Mouse (Mus musculus) central nervous system, embryonic 11.5 days (tissue): ENCODE measurements around the gene Fbrsl1. TPM values are rescaled to one million over a fixed set of nuclear protein-coding genes. Genes with fewer than 3 reads are reported as not detected.

ENCODE experiments used
- polyA plus RNA-seq: library from polyadenylated mRNA; depleted of rRNA; stranded (reverse); fragments of >200 nt; gene quantifications from 2 replicates; pipeline ENCODE4 v1.2.3, GENCODE M21; 2012; rRNA removed

Gene Fbrsl1
- 45.1 and 52.0 TPM in 2 replicates for polyA plus RNA-seq

DNA sequence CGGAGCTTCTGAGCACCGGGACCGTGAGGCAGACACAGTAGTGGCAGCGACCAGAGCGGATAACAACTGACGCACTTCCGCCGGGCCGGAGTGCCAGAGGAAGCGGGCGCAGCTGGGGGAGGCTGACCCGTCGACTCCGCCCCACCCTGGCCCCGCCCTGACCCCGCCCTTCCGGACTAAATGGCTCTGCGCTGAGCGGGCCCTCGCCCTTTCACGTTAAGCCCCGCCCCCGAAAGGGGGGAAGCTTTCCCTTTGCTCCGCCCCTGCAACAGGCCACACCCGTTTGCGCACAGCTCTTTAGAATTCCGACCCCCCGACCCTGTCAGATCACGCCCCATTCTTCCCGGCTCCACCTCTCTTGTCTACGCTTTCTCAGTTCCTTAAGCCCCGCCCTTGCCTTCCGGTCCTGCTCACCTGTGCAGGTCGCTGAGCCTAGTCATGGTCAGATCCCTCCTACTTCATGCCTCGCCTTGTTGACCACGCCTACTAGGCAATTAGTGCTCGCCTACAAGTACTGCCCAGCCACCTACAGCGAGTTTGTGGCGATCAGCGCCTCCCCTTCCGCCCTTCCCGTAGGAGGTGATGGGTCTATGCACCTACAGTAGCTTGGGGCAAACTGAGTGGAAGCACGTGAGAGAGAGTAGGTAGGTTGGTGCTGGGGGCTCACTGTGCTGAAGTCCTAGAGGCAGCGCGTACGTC, at the start of gene Fbrsl1:
TSS of gene Fbrsl1 (minus strand) at position 68 of the 699 bp plus-strand sequence.

DNA sequence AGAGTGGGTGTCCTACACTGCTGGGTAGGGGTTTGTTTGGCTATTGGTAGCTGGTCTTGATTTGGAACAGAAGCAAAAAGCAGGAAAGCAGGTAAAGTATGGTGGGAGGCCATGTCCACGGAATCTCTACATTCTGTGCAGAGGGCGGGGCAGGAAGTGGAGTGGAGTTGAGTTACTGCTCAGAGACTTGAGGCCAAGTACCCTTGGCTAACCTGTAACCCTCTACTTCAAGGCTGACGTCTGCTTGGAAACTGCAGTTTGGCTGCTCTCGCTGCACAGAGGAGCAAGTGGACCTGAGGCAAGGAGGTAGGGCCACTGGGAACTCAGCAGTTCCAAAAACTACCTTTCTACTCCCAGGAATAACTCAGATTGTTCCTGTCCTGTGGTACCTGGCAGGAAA, 103.8 kb downstream of the Fbrsl1 start, which contains the start of gene Lrcol1:
TSS of gene Lrcol1 (plus strand) at position 207 of the 400 bp plus-strand sequence.

DNA sequence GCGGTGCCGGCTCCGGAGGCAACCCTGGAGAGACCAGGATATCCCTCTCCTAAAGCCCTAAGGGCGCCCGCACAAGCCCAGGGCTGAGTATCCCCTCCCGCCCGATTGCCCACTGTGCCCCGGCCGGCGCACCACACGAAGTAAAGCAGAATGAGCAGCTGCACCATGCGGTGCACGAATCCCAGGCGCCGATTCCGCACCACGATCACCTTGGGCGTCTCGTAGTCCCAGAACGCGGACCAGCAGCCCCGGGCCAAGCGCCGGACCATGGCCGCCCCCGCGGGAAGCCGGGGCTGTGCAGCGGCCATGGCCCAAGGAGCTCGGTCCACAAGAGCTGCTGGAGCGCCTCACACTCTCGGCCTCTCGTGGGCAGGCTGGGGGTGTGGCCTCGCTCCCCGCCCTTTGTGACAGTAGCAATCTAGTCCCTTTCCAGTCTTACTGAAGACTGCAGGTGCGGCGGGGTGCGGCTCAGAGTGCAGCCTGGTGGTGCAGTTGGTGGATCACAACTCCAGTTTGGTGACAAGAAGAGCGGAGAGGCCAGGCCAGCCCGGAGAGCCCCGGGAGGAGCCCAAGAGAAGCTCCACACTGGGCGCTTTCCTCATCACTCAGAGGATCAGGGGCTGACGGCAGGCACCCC, 105.5 kb downstream of the Fbrsl1 start, which contains the start of gene P2rx2:
TSS of gene P2rx2 (minus strand) at position 565 of the 637 bp plus-strand sequence.

Other genes starting within 250 kb of the Fbrsl1 start
- 23.6 and 26.5 TPM in 2 replicates for gene Ankle2, start 217.5 kb downstream of the Fbrsl1 start, polyA plus RNA-seq
- 32.6 and 56.2 TPM in 2 replicates for gene Pgam5, start 178.6 kb downstream of the Fbrsl1 start, polyA plus RNA-seq
- 6.3 and 7.0 TPM in 2 replicates for gene Pxmp2, start 162.3 kb downstream of the Fbrsl1 start, polyA plus RNA-seq
- 37.9 and 44.7 TPM in 2 replicates for gene Pole, start 162.2 kb downstream of the Fbrsl1 start, polyA plus RNA-seq
- gene P2rx2, start 105.3 kb downstream of the Fbrsl1 start, polyA plus RNA-seq = 0.71 and 1.4 TPM in 2 replicates
- 0.06 TPM in 1 of 2 replicates, not detected in the other for gene Lrcol1, start 103.8 kb downstream of the Fbrsl1 start, polyA plus RNA-seq
- gene Galnt9, start 95.9 kb upstream of the Fbrsl1 start, polyA plus RNA-seq = 4.8 and 5.7 TPM in 2 replicates
- 55.9 and 59.3 TPM in 2 replicates for gene Noc4l, start 204.9 kb upstream of the Fbrsl1 start, polyA plus RNA-seq
- 32.6 and 71.6 TPM in 2 replicates for gene Ddx51, start 204.9 kb upstream of the Fbrsl1 start, polyA plus RNA-seq